Mouse (Mus musculus): ENCODE data around the gene Hk3.

GRCm38 (mm10) chr13:54957281-54957680 is 63.9 kb downstream of the Hk3 start:
- TF ChIP-seq CTCF (IDR thresholded peaks at IDR 0.05; ENCODE audit: low read depth, low read length) (no peak), POLR2AphosphoS5 (IDR thresholded peaks at IDR 0.05; ENCODE audit: insufficient replicate concordance, low read depth, low read length) (no peak)

Data from G1E (cell line).